Mouse (Mus musculus): ENCODE results near the gene Apoc4.

The Apoc4 gene

GRCm38 (mm10) chr7:19681202-19681694 lies at the start of gene Apoc4, which contains the start of gene Gm44805:
TSS of gene Apoc4 (minus strand) at chr7:19681479.
TSS of gene Gm44805 (minus strand) at chr7:19681423.
- no peak for DNase-seq (ENCODE audit: low spot score in 2 of 2)

DNA sequence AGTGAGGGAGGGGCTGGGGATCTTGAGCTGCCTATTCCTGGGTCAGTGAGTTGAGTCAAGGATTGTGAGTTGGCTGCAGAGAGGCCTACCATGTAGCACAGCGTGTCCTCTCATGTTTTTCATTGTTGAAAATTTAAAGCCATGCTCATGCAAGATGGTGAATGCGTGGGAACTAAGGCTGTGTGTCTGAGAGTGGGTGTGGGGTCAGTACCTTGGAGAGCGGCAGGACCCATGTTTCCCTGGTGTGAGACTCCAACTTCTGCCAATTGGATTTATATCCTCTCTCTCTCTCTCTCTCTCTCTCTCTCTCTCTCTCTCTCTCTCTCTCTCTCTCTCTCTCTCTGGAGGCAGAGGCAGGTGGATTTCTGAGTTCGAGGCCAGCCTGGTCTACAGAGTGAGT lies 45.3 kb upstream of the Apoc4 start:
- DNase-seq (ENCODE audit: low spot score in 2 of 2) = no peak

GRCm38 (mm10) chr7:19724167-19724566 lies 42.9 kb upstream of the Apoc4 start:
- peak in 1 of 2 experiments; percentile 69 for DNase-seq (ENCODE audit: low spot score in 2 of 2)

DNA sequence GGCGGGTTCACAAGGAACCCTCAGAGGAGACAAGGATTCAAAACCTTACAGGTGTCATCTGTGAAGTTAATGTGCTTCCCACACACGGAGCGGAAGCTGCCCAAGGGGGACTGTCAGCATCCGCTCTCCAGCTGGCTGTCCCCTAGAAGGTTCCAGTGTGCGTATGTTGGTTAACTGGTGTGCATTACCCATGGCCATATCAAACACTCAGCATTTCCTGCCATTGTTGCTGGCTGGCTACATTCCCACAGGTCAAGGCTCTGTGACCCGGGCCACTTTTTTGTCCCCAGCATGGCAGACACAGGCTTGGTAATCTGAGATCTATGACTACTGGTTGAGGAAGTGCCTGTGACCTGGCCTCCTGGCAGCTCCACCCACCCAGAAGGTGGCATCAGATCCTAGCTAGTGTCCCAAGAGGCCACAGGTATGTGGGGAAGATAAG lies 41.5 kb upstream of the Apoc4 start:
- no peak for DNase-seq (ENCODE audit: low spot score in 2 of 2)

DNA sequence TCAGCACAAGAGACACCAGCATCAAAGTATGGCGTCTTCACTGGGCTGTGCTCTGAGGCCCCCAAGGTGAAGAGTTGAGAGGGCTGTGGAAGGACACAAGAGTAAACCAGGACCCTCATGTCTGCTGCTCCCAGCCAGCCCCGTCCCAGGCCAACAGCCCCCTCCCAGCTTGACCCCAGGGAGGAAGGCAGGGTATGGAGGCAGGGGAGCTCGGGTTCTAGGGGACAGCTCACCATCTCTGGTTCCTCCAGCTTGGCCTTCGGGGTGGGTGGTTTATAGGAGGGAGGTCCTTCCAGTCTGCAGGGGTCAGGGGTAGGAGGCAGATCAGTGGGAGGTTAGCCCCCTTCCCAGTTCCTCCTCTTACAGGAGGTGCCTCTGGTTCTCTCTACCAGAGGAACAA lies 37.9 kb upstream of the Apoc4 start:
- DNase-seq (ENCODE audit: low spot score in 2 of 2) = no peak

- DNase-seq (ENCODE audit: low spot score in 2 of 2) = no peak
Observed at GRCm38 (mm10) chr7:19718297-19718952, 37.1 kb upstream of the Apoc4 start.

GRCm38 (mm10) chr7:19717346-19717745 lies 36.1 kb upstream of the Apoc4 start:
- DNase-seq (ENCODE audit: low spot score in 2 of 2) = no peak

DNA sequence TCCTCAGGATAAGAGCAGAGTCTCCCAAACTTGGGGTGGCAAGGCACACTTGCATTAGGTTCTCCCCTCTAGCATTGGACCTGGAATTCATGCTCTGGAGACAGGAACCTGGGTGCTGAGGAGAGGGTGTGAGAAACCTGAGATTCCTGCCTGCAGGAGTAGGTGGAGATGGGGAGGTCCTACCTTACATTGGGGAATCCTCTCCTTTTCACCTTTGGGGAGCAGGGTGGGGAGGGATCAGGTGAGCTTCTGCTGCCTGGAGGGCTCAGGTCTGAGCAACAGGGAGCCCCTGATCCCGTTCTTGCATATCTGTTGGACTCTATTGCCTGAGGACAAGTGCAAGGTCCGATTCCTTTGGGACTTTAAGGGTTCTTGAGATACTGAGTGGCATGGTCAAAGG lies 35.5 kb upstream of the Apoc4 start:
- no peak for DNase-seq (ENCODE audit: low spot score in 2 of 2)

DNA sequence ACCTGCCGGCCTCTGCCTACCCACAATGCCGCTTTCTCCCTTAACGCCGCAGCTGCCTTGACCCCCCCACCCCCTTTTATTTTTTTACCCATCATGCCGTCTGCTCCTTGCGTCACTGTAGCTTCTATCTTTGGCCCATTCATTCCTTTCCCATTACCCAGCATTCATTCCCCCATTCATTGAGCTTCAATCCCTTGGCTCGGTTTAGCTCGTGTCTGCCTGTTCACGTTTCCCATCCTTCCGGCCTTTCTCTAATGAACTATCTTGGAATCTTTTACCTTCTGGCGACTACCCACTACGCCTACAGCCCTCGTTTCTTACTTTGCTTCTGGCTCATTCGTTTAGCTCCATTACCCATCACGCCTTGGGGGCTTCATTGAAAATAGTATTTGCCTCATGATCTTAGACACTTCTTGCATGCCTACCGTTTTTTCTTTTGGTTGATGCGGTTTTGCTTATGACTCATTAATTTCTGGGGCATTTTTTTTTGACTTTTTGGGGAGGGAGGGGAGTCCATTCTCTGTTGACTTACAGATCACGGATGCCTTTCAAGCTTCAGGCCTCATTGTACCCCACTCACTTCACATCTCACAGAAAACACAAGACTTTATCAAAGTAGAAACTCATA lies 34.9 kb upstream of the Apoc4 start:
- DNase-seq (ENCODE audit: low spot score in 2 of 2) = no peak

DNA sequence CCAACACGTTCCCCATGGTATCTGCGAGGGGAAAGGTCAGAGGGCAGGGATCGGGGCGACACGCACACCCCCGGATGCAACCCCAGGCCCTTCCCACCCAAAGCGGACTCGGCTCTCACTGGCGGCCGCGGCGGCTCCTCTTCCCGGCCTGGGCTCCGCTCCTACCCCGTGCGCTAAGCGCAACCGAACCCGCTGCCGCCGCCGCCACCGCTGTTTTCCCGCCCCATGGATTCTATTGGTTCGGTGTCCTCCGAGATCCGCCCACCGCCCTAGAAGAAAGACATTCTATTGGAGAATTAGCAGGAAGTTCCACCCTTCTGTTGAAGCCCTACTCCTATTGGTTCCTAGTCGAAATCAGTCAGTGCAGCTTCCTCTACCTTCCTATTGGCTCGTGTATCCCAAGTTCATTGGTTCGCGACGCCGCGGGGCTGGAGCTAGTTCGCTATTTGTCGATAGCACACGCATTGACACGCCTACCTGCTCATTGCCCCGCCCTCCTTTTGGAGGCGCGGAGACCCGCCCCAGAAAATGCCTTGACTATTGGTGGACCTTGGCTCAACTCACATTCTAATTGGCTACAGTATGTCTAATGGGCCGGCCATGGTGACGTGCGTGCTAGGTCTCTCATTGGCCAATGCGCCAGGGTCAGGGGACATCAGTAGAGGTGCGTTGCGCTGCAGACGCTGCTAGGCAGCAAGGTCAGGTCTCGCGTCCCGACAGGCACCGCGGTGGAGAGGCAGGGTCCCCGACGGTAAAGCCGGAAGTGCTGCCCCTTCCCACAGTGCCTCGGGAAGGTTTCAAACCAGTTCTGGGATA lies 34.2 kb upstream of the Apoc4 start, which contains the start of gene Tomm40:
Gene Tomm40 (minus strand): TSS at position 200 of the 816 bp plus-strand sequence.
- DNase-seq (ENCODE audit: low spot score in 2 of 2) = peak; percentile 97 to 99

- DNase-seq (ENCODE audit: low spot score in 2 of 2) = no peak
Observed at GRCm38 (mm10) chr7:19714836-19715235, 33.6 kb upstream of the Apoc4 start.

- DNase-seq (ENCODE audit: low spot score in 2 of 2) = no peak
Observed at GRCm38 (mm10) chr7:19713598-19713997, 32.3 kb upstream of the Apoc4 start.

- DNase-seq (ENCODE audit: low spot score in 2 of 2) = no peak
Observed at GRCm38 (mm10) chr7:19713196-19713595, 31.9 kb upstream of the Apoc4 start.

- DNase-seq (ENCODE audit: low spot score in 2 of 2) = no peak
Observed at GRCm38 (mm10) chr7:19712414-19712813, 31.1 kb upstream of the Apoc4 start.

- DNase-seq (ENCODE audit: low spot score in 2 of 2) = no peak
Observed at GRCm38 (mm10) chr7:19710650-19711049, 29.4 kb upstream of the Apoc4 start.

GRCm38 (mm10) chr7:19705271-19705670 lies 24.0 kb upstream of the Apoc4 start:
- DNase-seq (ENCODE audit: low spot score in 2 of 2) = no peak

- no peak for DNase-seq (ENCODE audit: low spot score in 2 of 2)
Observed at GRCm38 (mm10) chr7:19704475-19704874, 23.2 kb upstream of the Apoc4 start.

GRCm38 (mm10) chr7:19702859-19703555 lies 21.7 kb upstream of the Apoc4 start:
- no peak for DNase-seq (ENCODE audit: low spot score in 2 of 2)

GRCm38 (mm10) chr7:19701069-19701761 lies 19.9 kb upstream of the Apoc4 start:
- DNase-seq (ENCODE audit: low spot score in 2 of 2) = peak; percentile 56 to 77

DNA sequence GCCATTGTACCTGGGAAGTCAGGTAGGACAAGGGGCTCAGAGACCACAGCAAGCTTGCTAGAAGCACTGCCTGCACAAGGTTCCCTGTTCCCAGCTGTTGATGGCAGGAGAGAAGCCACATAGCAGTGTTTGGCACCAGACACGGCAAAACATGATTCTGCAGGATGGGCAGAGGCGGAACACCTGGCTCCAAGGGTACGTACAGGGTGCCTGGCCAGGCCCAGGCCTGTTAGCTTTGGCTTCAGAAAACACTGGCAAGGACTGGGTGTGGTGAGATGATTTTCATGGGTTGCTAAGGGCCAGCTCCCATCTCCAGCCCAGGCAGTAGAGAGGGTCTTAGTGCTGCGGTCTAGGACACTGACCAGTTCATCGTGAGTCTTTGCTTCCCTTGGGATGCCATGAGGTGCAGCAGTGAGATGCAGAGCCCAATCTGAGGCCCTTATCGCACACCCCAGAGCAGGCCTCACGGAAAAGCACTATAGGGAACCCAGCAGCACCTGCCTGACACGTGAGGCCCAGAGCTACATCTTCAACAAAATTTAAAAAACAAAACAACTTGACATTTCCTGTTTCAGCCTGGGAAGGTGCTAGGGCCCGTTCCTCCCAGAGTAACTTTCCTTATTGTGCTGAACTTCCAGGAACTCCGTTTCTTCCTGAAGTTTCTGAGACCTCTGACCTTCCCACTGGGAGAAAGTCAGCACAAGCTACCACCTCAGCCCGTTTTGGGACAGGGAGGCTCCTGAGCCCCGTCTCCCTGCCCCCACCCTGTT lies 19.2 kb upstream of the Apoc4 start:
- DNase-seq (ENCODE audit: low spot score in 2 of 2) = no peak
